Mouse (Mus musculus): ENCODE data around the gene Kcnj4. TPM values are rescaled to one million over a fixed set of nuclear protein-coding genes. Genes with fewer than 3 reads are reported as not detected.

Gene Kcnj4
- polyA plus RNA-seq, 1 experiment = 0.72 TPM

- no peak overlapping the region for H3K4me3 ChIP-seq (ENCODE audit: insufficient read depth, low read length)
- no peak overlapping the region for H3K27ac ChIP-seq (ENCODE audit: insufficient read depth, low read length)
- peaks cover 24% of the 10 kb centered on the region for H3K4me1 ChIP-seq (ENCODE audit: control insufficient read depth, insufficient read depth, low read length)
- TF ChIP-seq CTCF (IDR thresholded peaks at IDR 0.05; ENCODE audit: borderline replicate concordance, insufficient read depth, low read length) (no peak), POLR2A (IDR thresholded peaks at IDR 0.05; ENCODE audit: low read depth, low read length) (no peak)
These were observed 67.4 kb downstream of the Kcnj4 start for GRCm38 (mm10) chr15:79437541-79438208.

- Histone ChIP-seq H3K4me1 (ENCODE audit: control insufficient read depth, insufficient read depth, low read length) (peaks cover 22% of the 10 kb centered on the region), H3K27ac (ENCODE audit: insufficient read depth, low read length) (no peak overlapping the region), H3K4me3 (ENCODE audit: insufficient read depth, low read length) (no peak overlapping the region)
- no peak for TF ChIP-seq POLR2A (IDR thresholded peaks at IDR 0.05; ENCODE audit: low read depth, low read length)
- TF ChIP-seq CTCF (IDR thresholded peaks at IDR 0.05; ENCODE audit: borderline replicate concordance, insufficient read depth, low read length) = no peak
These were observed 68.5 kb downstream of the Kcnj4 start for GRCm38 (mm10) chr15:79436481-79436921.

GRCm38 (mm10) chr15:79435191-79435671, 69.8 kb downstream of the Kcnj4 start:
- Histone ChIP-seq H3K4me1 (ENCODE audit: control insufficient read depth, insufficient read depth, low read length) (peaks cover 19% of the 10 kb centered on the region), H3K27ac (ENCODE audit: insufficient read depth, low read length) (peak overlapping the region; percentile 7; the same call in 1 of the 2 replicates), H3K4me3 (ENCODE audit: insufficient read depth, low read length) (no peak overlapping the region)
- no peak for TF ChIP-seq POLR2A (IDR thresholded peaks at IDR 0.05; ENCODE audit: low read depth, low read length)
- TF ChIP-seq CTCF (IDR thresholded peaks at IDR 0.05; ENCODE audit: borderline replicate concordance, insufficient read depth, low read length) = no peak

Other genes with a start within 250 kb of the Kcnj4 start
- 0.23 TPM in 1 of 2 replicates, not detected in the other for gene Baiap2l2, start 219.7 kb downstream of the Kcnj4 start, polyA plus RNA-seq (2011; ENCODE audit: insufficient read length, low read depth, missing spikeins)
- gene Pla2g6, start 176.9 kb downstream of the Kcnj4 start, polyA plus RNA-seq (2011; ENCODE audit: insufficient read length, low read depth, missing spikeins) = 7.4 and 11.3 TPM in 2 replicates
- 11.7 and 13.8 TPM in 2 replicates for gene Maff, start 158.6 kb downstream of the Kcnj4 start, polyA plus RNA-seq (2011; ENCODE audit: insufficient read length, low read depth, missing spikeins)
- 82.2 and 98.9 TPM in 2 replicates for gene Tmem184b, start 101.7 kb downstream of the Kcnj4 start, polyA plus RNA-seq (2011; ENCODE audit: insufficient read length, low read depth, missing spikeins)
- 62.7 and 78.9 TPM in 2 replicates for gene Csnk1e, start 49.7 kb downstream of the Kcnj4 start, polyA plus RNA-seq (2011; ENCODE audit: insufficient read length, low read depth, missing spikeins)
- gene Kdelr3, start 11.2 kb upstream of the Kcnj4 start, polyA plus RNA-seq (2011; ENCODE audit: insufficient read length, low read depth, missing spikeins) = 136 and 146 TPM in 2 replicates
- 278 and 332 TPM in 2 replicates for gene Ddx17, start 41.5 kb upstream of the Kcnj4 start, polyA plus RNA-seq (2011; ENCODE audit: insufficient read length, low read depth, missing spikeins)
- 0.61 and 0.65 TPM in 2 replicates for gene Dmc1, start 99.9 kb upstream of the Kcnj4 start, polyA plus RNA-seq (2011; ENCODE audit: insufficient read length, low read depth, missing spikeins)
- 1.3 and 2.2 TPM in 2 replicates for gene Fam227a, start 153.7 kb upstream of the Kcnj4 start, polyA plus RNA-seq (2011; ENCODE audit: insufficient read length, low read depth, missing spikeins)
- gene Cby1, start 154.0 kb upstream of the Kcnj4 start, polyA plus RNA-seq (2011; ENCODE audit: insufficient read length, low read depth, missing spikeins) = 16.2 and 19.9 TPM in 2 replicates
- gene Tomm22, start 165.6 kb upstream of the Kcnj4 start, polyA plus RNA-seq (2011; ENCODE audit: insufficient read length, low read depth, missing spikeins) = 131 and 148 TPM in 2 replicates
- gene Josd1, start 182.7 kb upstream of the Kcnj4 start, polyA plus RNA-seq (2011; ENCODE audit: insufficient read length, low read depth, missing spikeins) = 28.4 and 32.0 TPM in 2 replicates
- 18.6 and 25.3 TPM in 2 replicates for gene Gtpbp1, start 185.6 kb upstream of the Kcnj4 start, polyA plus RNA-seq (2011; ENCODE audit: insufficient read length, low read depth, missing spikeins)
- 42.8 and 43.3 TPM in 2 replicates for gene Sun2, start 237.3 kb upstream of the Kcnj4 start, polyA plus RNA-seq (2011; ENCODE audit: insufficient read length, low read depth, missing spikeins)

All from embryonic fibroblast, embryonic 13.5 days (primary cell).